Mouse (Mus musculus): Measurements from ENCODE around the gene Dnm3.

DNA sequence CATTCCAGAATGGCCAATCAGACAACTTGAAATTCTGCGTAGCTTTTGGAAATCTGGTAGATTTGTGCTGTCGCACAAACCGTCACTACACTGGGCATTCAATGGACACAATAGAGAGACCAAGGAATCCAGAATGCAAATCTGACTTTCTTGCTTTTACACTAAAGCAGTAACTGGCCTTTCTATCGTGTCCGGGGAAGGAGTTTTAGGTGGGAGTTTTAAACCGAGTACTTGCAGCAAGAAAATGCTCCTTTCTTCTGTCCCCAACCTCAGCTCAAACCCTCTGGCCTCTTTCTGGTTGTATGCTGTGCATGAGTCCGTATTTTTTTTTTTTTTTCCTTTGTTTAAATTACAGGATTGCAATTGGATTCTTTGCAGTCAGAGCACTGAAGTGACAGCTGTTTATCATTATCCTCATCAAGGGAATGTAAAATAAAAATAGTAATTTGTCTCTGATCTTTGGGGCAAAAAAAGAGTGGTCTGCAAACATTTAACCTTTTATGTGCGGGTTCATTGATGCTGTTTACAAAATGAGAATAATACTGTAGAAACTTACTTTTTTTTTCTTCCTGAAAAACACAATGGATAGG lies 454.1 kb downstream of the Dnm3 start:
- TF ChIP-seq USF1 (IDR thresholded peaks at IDR 0.05; ENCODE audit: low read depth) = no peak
- no peak for TF ChIP-seq CTCF (IDR thresholded peaks at IDR 0.05; ENCODE audit: control insufficient read depth, insufficient read depth, insufficient read length)
- no peak for TF ChIP-seq CEBPB (IDR thresholded peaks at IDR 0.05; ENCODE audit: low read depth)
- TF ChIP-seq MAX (IDR thresholded peaks at IDR 0.05) = no peak

Measured in C2C12 (cell line).